Mouse (Mus musculus) frontal cortex, postnatal 10 days (tissue): ENCODE data around the gene Ccnd1.

Source experiments
- DNase-seq, 2 experiments: peaks; one replicate each; pipeline ENCODE4 v3.0.0; 2022; ENCODE audit warnings: low spot score in 2 of 2, mixed read lengths in 1 of 2

The Ccnd1 gene

DNA sequence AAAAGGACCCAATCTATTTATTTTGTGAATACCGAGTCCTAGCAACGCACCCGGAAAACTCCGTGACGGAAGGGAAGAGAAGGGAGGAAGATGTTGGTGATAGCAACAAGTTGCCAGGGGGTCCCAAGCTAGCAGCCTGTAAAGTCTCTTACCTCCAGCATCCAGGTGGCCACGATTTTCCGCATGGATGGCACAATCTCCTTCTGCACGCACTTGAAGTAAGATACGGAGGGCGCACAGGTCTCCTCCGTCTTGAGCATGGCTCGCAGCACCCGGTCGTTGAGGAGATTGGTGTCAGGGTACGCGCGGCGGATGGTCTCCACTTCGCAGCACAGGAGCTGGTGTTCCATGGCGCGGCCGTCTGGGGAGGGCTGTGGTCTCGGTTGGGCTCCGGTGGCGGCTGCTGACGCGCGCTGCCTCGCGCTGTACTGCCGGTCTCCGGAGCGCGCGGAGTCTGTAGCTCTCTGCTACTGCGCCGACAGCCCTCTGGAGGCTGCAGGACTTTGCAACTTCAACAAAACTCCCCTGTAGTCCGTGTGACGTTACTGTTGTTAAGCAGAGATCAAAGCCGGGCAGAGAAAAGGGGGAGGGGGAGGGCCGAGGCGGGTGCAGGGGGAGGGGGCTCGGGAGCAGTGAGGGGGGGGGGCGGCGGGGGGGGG, at the start of gene Ccnd1:
TSS of gene Ccnd1 (minus strand) at position 582 of the 659 bp plus-strand sequence.
- DNase-seq, result peak in 1 of 2 experiments; percentile 70

DNA sequence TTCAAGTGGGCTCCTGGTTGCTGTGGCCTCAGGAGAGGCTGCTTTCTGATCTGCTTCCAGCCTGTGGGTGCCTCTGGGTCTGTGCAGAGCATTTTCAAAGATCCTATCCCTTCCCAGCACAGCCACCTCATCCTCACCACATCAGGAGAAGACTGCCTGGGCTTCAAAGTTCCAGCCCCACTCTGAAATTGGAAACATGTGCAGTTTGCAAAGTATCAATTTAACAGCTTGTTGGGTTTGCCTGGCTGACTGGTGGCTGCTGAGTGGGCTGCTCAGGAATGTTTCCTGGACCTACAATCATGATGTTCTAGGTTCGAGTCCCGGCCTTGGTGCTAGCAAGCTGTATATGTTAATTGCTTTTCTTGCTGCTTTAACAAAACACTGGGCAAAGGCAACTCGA, 49.1 kb upstream of the Ccnd1 start:
- no peak for DNase-seq

DNA sequence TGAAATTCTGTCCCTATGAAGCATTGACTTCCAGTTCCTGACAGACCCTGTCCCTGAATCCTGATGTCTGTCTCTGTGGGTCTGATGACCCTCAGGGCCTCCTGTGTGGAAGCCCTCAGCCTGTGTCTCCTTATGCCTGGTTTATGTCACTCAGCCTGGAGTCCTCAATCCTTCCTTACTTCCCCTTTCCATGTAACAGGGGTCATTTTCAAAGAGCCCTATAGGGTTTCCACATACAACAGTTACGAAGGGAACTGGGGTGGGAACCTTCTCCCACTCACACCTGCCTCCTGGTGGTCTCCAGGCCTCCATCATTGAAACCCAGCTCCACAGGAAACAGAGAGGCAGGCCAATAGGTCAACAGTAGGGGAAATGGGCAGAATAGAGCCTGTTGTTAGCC, 45.4 kb upstream of the Ccnd1 start:
- no peak for DNase-seq

DNA sequence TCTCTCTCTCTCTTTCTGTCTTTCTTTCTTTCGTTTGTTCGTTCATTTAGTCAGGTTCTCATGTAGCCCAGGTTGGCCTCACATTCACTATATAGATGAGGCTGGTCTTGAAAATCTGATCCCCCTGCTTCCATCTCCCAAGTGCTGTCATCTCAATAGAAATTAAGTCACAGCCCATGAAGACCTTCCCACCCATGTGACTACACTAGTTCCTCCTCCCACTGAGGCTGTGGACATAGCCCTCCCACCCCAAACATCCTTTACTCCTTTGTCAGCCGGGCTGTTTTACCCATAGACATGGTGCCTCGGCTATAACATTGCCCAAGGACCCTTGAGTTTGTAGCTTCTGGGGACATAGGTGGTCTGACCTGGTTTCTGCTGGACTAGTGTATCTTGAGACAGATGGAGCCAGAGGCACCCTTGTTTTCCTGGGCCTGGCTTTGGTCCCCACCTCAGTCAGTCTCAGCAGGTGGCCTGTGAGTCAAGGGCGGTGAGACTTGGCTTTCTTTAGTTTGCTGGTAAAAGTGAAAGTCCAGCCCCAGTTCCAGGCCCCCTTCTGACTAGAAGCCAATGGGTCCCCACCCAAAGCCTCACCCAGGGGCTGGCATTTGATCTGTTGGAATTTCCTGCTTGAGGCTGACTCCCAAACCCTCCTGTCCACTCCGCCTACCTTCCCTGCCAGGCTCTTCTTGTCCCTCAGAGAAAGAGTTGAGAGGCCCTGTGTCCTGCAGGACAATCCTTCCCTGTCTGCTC, 42.8 kb upstream of the Ccnd1 start:
- no peak for DNase-seq

DNA sequence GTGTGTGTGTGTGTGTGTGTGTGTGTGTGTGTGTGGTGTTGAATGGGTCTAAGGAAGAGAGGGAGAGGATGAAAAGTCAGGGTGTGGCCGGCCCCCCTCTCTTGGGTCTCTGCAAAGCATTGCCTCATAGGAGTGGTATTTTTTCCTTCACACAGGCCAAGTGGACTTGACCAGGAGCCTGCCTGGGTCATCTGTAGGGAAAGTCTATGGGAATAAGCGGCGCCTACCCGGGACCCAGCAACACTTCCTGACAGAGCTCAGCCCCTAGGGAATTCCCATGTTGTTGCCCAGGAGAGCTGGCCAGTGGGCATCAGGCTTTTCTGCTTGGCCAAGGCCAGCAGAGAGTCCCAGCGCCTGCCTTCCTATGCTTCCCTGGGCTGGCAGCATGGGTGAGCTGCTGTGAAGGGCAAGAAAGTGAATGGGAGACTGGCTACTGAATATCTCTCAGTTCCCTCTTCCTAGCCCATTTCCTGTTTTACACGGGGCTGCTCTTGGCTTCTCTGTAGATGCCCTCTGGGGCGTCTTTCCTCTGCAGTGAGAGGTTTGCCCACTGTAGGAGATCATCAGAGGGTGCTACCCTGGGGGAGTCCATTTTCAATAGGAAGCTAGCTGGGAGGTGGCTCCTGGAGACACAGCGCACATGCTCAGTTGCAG, 41.8 kb upstream of the Ccnd1 start:
- DNase-seq, result no peak

DNA sequence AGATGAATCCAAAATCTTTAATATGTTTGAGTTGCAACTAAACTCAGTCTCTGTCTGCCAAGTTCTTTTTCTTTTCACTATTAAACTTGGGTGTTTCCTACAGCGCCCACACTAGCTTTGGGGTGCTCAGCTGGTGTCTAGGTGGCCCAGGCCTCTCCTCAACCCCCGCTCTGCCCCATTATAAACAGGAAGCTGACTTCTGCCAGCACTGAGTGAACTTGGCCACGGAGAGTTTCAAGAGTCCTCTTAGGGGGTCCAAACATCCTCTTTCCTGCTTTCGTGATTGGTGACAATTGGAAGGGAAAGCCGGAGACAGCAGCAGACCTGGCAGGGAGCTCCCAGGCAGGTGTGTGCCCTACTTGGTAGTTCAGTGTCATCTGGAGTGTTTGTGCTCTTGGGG, 40.1 kb upstream of the Ccnd1 start:
- no peak for DNase-seq

DNA sequence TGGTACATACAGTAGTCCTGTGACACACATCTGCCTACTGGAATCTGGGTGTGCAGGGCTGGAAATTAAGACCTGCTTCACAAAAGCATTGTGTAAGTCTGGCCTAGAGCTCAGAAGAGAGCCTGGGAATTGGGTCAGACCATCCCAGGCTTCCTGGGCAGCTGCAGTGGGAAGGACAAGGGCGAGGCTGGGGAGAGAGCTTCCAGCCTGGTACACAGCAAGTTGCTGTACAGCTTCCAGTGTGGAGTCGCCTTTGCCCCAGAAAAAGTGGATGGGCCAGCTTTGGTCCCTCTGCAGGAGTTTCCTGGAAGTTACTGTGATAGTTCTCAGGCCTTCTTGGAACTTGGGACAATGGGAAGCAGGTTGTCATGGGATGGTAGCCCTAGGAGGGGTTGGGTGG, 37.4 kb upstream of the Ccnd1 start:
- DNase-seq, result no peak

DNA sequence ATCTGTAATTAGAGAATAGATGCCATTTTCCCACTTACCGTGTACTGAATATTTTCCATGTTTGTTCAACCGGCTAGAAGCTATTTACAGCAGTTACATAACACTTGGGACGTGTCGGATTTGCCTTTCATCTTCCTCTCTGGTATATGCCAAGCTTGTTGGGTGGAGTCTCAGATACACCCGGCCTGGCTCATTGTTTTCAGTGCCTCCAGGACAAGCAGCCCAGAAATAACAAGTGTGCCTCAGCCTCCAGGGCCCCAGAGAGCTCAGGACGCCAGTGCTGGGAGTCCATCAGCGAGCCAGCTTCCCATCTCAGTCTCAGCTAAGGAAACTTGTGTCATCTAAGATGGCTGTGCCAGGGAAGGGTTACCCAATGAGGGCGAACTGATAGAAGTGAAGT, 33.7 kb upstream of the Ccnd1 start:
- no peak for DNase-seq

DNA sequence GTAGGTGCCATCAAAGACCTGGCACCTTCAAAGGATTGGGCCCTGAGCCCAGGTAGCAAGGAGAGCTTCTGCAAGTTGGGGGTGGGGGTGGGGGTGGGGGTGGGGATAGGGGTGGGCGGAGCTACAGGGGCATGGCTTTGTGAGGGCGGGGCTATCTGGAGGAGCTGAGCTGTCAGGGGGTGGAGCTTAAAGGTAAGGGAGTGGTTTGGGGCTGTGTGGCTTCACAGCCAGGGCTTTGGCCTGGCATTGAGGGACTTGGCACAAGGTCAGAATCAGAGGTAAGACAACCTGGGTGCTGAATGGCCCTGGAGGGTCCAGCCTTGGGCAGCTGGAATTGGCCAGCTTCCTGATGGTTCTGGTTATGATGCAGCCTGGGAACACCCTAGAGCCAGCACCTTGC, 32.0 kb upstream of the Ccnd1 start:
- DNase-seq, result no peak

DNA sequence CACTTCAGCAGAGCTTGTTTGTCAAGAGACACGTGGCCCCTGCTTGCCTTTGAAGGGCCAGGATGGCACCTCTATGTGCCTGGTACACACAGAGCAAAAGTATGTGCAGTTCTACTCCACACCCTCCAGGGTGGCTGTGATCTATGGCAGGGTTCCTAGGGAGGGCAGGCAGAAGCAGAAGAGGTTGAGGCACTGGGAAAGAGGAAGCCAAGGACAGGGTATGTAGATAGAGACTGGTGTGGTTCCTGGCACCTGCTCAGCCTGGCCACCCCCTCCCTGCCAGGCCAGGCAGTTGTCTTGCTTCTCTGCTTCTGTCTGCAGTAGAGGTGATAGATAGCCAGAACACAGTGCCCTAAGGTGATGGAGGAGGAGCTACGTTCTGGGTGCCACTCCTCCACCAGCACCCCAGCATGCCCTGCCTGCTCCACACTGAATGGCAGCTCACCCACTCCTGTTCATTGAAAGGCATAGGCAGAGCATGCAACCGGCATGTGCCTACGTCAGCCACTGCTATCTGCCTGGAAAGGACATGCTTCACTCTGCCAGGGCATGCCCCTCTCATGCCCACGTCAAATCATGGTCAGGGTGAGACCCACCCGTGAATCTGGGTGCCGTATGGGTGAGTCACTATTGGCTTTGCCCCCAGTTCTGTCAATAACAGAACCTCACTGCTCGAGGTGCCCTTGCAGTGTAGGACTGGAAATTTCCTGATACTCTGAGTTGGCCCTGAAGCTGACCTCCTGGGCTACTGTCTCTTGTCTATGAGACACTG, 31.5 kb upstream of the Ccnd1 start:
- no peak for DNase-seq

DNA sequence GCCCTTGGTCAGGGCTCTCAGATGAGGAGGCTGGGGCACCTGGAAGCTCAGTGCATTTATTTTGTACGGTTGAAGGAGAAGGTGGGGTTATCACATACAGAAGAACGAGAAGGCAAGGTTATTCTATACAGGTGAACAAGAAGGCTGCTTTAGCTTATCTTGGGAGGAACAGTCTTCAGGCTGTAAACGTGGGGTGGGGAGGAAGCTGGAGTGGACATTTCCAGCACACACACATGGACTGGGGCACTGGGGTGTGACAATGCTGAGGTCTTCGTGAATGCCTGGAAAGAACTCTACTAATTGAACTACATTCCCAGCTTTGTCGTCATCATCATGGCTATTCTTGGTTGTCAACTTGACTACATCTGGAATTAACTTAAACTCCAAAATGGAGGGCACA, 26.2 kb upstream of the Ccnd1 start:
- DNase-seq, result no peak

DNA sequence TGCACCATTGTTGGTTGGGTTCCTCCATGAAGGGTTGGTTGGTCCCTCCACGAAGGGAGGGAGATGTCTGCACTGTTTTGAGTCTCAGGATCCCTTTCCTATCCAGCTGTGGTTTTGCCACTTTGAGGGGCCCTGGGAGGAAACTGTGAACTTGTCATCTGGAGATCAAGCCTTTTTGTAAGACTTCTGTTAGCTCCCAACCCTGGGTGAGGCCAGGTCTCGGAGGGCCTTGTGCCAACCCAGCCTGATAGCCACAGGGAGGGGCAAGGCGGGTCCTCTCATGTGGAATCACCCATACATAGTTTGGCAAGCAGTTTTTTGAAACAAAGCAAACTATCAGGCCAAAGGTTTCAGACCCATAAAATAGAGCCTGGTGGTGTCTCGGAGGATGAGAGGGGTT, 24.6 kb upstream of the Ccnd1 start:
- DNase-seq, result no peak

DNA sequence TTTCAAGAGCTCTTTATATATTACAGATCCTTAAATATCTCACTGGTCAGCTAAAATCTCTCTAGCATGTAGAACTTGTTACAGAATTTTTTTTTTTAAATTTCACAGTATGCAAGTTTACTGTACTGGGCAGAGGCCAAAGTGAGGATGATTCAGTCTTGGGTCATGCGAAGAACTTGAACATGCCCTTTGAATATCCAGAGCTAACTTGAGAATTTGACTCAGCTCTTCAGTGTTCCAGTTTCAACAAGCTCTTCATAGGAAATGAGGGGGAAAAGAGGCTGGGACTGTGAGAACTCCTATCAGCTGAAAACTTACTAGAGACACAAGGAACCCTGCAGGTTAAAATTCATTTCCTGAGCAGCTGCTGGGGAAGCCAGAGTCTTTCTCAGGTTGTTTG, 24.2 kb upstream of the Ccnd1 start:
- DNase-seq, result no peak

DNA sequence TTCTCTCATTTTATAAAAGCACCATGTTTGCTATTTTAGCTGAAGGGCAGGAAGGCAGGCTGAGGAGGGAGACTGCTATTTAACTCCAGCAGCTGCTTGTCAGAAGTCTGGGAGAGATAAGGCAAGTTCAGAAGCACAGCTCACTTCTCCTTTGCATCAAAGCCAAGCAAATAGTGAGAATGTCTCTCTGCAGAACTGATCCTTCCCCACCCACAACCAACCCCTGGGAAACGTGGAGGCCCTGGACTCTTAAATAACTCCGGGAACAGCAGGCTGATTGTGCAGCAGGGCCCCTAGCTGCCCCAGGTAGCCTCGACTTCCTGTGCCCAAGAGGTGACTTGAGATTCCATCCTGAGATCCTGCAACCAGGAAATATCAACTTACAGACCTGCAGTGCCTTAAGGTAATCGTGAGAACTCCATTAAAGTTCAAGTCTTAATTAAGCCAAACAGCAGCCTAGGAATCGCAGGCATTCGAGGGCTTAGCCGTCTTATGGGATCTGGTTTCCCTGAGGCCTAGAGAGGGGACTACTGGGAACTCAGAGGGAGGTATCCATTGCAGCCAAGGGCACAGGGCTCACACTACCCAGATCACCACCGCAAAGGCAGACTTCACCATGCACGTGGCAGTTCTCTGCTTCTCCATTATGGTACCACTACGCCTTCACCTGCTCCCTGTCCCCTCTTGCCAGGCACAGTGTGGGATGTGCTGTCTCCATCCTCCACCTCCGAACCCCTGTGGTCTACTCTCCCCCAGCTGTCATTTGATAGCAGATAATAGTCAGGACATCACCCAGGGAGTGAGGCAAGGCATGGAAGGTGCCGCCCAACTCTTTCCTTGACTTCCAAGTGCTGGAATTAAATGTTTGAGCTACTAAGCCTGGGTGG, 19.0 kb upstream of the Ccnd1 start:
- no peak for DNase-seq

DNA sequence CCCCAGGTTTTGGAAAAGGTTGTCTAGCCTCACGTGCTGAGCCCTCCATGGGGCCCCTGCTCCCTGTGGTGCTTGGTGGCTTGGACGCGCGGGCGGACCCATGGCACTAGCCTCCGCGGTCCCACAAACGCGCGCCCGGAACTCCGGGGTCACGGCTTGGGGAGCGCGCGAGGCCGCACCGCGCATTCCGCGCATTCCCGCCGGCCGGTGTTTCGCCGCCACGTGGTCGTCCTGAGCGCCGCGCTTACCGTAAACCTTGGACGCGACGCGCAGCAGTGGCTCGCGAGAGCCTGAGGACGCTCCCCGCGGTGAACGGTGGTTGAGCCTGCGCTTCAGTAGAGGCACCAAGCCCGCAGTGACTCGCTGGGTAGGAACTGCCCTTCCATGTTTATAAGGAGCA, 3.5 kb upstream of the Ccnd1 start:
- peak in 1 of 2 experiments; percentile 67 for DNase-seq

DNA sequence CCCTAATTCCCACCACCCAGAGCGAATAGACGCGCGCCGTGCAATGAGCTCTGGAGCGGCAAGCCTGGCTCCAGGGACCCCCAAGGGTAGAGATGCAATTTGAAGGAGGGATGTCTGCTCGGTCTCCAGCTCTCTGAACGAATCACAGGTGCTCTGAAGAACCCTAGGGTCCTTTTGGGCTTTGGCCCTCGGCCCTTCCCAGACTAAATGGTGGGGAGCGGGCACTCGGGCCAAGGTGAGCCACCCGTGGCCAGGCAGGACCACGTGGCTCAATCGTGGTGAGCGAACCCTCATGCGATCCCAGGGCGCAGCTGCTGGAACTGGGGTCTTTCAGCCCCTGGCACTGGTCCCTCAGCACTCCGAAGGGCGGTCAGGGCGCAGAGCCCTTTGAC, 3.0 kb upstream of the Ccnd1 start:
- DNase-seq, result no peak

DNA sequence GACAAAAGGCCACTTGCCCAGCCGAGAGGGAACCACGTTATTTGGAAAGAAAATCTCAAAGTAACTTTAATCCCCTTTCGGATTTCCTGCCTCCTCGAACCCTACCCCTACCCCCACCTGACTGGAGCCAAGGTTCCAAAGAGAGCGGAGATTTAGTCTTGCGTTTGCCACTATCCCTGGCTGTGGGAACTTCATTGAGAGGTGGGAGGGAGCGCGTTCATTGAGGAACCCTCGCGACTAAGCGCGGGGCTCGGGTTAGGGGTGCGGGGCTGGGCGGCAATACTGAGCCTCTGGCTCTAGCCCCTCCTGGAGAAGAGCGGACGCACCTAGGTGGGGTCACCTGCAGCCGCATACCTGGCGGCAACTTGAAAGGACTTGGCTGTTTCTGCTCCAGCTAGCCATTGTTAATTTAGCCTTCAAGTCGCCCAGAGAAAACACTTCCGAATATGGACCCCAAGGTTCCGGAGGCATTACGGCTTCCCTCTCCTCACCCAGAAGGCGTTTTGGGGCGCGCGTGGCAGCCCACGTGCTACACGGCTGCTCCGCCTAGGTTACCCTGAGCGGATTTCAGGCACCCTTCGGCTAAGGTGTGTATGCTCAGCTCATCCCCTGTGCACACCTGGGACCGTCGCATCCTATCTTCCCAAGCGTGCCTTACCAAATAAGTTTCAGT, 2.5 kb upstream of the Ccnd1 start:
- DNase-seq, result no peak

DNA sequence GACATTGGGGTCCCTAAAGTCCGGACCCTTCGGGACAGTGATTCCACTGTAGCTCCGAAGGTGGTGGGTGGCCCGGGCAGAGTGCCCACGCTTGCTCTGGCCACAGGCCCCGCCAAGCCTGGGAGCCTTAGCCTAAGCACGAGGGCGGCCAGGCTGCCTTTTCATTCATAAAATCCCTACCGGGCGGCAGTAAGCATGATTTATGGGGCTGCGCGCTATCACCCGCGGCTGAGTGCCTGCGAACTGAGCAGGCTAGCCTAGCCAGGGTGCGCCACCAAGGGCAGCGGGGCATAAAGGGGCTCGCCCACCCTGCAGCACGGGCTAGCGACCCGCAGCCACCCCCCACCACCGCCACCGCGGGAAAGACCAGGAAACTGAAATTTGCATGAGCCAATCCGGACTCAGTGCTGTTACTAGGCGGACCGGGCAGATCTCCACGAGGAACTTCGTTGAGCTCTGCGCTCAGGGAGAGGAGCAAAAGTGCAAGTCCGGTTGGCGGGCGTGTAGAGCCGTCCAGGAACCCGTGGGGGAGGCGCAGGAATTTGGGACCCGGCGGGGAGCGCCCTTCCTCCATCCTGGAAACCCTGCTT, 1.6 kb upstream of the Ccnd1 start:
- DNase-seq, result peak; percentile 82 to 83

DNA sequence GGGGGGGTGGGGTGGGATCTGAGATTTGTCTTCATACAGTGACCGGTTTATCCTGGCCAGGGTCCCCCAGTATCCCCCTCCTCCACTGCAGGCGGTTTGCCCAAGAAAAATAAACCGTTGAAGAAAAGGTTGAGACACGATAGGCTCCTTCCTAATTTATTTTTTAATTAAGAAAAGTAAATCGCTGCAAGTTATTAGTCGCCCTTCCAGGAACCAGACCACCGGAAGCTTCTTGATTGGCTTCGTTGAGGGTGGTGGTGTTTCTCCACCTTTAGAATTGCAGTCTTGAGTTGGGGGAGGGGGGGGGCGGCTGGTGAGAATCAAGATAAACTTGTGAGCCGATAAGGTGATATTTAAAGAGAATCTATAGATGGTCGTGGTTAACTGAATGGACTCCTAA, 860 bp upstream of the Ccnd1 start:
- no peak for DNase-seq

DNA sequence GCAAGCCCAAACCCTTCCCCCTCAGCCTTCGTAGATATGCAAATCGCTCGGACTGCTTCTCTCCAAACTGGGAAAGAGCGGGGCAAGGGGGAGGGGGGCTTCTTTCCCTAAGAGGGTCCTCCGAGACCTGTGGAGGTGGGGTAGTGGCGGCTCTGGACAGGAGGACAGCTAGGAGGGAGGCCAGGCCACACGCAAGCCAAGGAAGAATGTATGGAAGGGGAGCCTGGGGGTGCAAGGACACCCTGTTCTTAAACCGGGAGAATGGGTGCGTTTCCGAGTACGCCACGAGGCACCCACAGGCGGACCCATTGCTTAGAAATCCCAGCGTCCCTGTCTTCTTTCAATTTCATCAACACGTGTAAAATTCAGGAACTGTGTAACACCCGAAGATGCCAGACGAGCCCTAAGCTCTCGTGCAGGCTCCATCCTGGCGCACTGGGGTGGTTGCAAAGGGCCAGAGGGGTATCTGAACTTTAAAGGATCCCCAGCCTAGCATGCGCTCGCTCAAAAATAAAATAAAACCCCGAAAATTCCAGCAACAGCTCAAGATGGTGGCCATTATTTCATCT, 362 bp upstream of the Ccnd1 start:
- DNase-seq, result no peak
